Mouse (Mus musculus): ENCODE measurements at regions not wholly inside any gene's neighbourhood (a gene's known extent, or its start where the extent isn't known, plus 50 kb on each side); places are given as distances from the start of the nearest gene placed in this dataset.

- Histone ChIP-seq H3K4me2 (no peak overlapping the region), H3K9me3 (no peaks in the 10 kb centered on the region), H3K4me3 (no peak overlapping the region), H3K27me3 (no peaks in the 10 kb centered on the region), H3K36me3 (no peaks in the 10 kb centered on the region), H3K27ac (no peak overlapping the region), H3K9ac (no peak overlapping the region), H3K4me1 (no peaks in the 10 kb centered on the region)
- whole genome bisulfite sequencing = 88% methylated on average over 3 of the region's 3 CpGs
- ATAC-seq (ENCODE audit: borderline replicate concordance, extremely low read depth, low FRiP score, low TSS enrichment) = no peak
Measured at GRCm38 (mm10) chr6:66012675-66013074, 60.3 kb downstream of the 4930544G11Rik start.

- Histone ChIP-seq H3K9me3 (no peaks in the 10 kb centered on the region), H3K9ac (no peak overlapping the region), H3K4me1 (no peaks in the 10 kb centered on the region), H3K4me2 (no peak overlapping the region), H3K4me3 (no peak overlapping the region), H3K27me3 (no peaks in the 10 kb centered on the region), H3K36me3 (no peaks in the 10 kb centered on the region), H3K27ac (no peak overlapping the region)
- 72% methylated on average over 1 of the region's 1 CpGs for WGBS
- no peak for ATAC-seq (ENCODE audit: borderline replicate concordance, extremely low read depth, low FRiP score, low TSS enrichment)
Measured at GRCm38 (mm10) chr6:66023531-66023930, 71.1 kb downstream of the 4930544G11Rik start.

DNA sequence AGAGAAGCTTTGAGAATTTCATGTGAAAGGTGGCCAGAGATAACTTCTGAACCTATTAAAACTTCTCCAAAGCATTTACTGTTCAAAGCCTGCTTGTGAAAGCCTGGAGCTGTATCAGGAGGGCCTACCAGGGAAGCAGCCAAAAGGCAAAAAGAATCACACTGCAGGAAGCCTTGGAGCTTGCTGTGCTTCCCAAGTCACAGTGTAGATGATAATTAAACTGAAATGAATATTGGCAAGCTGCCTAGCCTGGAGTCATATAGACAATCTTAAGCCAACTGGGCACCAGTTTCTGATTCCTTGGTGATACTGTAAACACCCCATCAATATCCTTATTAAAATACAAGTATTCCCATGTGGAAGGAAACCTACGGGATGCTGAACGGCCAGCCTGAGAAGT is 84.4 kb downstream of the 4930544G11Rik start:
- H3K4me3 ChIP-seq = no peak overlapping the region
- no peak for ATAC-seq (ENCODE audit: borderline replicate concordance, extremely low read depth, low FRiP score, low TSS enrichment)
- H3K9me3 ChIP-seq = no peaks in the 10 kb centered on the region

DNA sequence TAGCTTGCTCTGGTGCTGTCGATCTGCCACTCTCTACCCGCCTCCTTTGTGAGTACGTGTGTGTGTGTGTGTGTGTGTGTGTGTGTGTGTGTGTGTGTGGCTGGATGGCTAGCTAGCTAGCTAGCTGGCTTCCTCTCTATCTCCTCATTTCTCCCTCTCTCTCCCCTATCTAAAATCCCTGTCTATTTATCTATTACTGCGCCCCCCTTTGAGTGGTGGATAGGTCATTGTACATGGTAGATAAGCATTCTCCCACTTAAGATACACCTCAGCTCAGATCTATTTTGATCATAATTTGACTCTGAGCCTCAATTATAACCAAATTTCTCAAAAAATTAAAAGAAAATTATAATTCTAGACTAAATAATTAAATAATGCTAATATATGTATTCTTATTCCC is 99.4 kb downstream of the 4930544G11Rik start:
- Histone ChIP-seq H3K27ac (no peak overlapping the region), H3K4me3 (no peak overlapping the region), H3K4me1 (no peaks in the 10 kb centered on the region), H3K9ac (no peak overlapping the region), H3K27me3 (no peaks in the 10 kb centered on the region), H3K9me3 (no peaks in the 10 kb centered on the region), H3K4me2 (no peak overlapping the region), H3K36me3 (no peaks in the 10 kb centered on the region)
- no peak for ATAC-seq (ENCODE audit: borderline replicate concordance, extremely low read depth, low FRiP score, low TSS enrichment)
- WGBS = 53% methylated on average over 4 of the region's 4 CpGs

More for the DNA sequence above, 84.4 kb downstream of the 4930544G11Rik start:
- H3K9ac ChIP-seq = no peak overlapping the region
- H3K4me1 ChIP-seq = no peaks in the 10 kb centered on the region
- H3K27me3 ChIP-seq = no peaks in the 10 kb centered on the region
- H3K27ac ChIP-seq = no peak overlapping the region
- no peaks in the 10 kb centered on the region for H3K36me3 ChIP-seq
- no peak overlapping the region for H3K4me2 ChIP-seq
- WGBS = 58% methylated on average over 2 of the region's 2 CpGs

GRCm38 (mm10) chr6:66052386-66052785 is 100.0 kb downstream of the 4930544G11Rik start:
- no peaks in the 10 kb centered on the region for H3K9me3 ChIP-seq
- no peak overlapping the region for H3K4me2 ChIP-seq
- no peak overlapping the region for H3K9ac ChIP-seq
- no peak for ATAC-seq (ENCODE audit: borderline replicate concordance, extremely low read depth, low FRiP score, low TSS enrichment)
- H3K27ac ChIP-seq = no peak overlapping the region
- H3K36me3 ChIP-seq = no peaks in the 10 kb centered on the region
- H3K4me3 ChIP-seq = no peak overlapping the region
- H3K4me1 ChIP-seq = no peaks in the 10 kb centered on the region
- no peaks in the 10 kb centered on the region for H3K27me3 ChIP-seq

- no peak for ATAC-seq (ENCODE audit: borderline replicate concordance, extremely low read depth, low FRiP score, low TSS enrichment)
- H3K4me3 ChIP-seq = no peak overlapping the region
- 52% methylated on average over 2 of the region's 2 CpGs for WGBS
- no peaks in the 10 kb centered on the region for H3K27me3 ChIP-seq
- no peak overlapping the region for H3K4me2 ChIP-seq
- no peaks in the 10 kb centered on the region for H3K36me3 ChIP-seq
- no peak overlapping the region for H3K27ac ChIP-seq
- no peaks in the 10 kb centered on the region for H3K9me3 ChIP-seq
- no peaks in the 10 kb centered on the region for H3K4me1 ChIP-seq
- no peak overlapping the region for H3K9ac ChIP-seq
Measured at GRCm38 (mm10) chr6:66053197-66053596, 100.8 kb downstream of the 4930544G11Rik start.

GRCm38 (mm10) chr6:66068874-66069273 is 116.5 kb downstream of the 4930544G11Rik start:
- Histone ChIP-seq H3K9ac (no peak overlapping the region), H3K9me3 (no peaks in the 10 kb centered on the region), H3K4me3 (no peak overlapping the region), H3K36me3 (no peaks in the 10 kb centered on the region), H3K4me1 (no peaks in the 10 kb centered on the region), H3K4me2 (no peak overlapping the region), H3K27me3 (no peaks in the 10 kb centered on the region), H3K27ac (no peak overlapping the region)
- WGBS = 74% methylated on average over 2 of the region's 2 CpGs
- ATAC-seq (ENCODE audit: borderline replicate concordance, extremely low read depth, low FRiP score, low TSS enrichment) = no peak

GRCm38 (mm10) chr6:66077445-66077844 is 125.0 kb downstream of the 4930544G11Rik start:
- H3K36me3 ChIP-seq = no peaks in the 10 kb centered on the region
- ATAC-seq (ENCODE audit: borderline replicate concordance, extremely low read depth, low FRiP score, low TSS enrichment) = no peak
- H3K4me2 ChIP-seq = no peak overlapping the region
- no peak overlapping the region for H3K9ac ChIP-seq
- no peaks in the 10 kb centered on the region for H3K9me3 ChIP-seq
- WGBS = 38% methylated on average over 2 of the region's 2 CpGs
- H3K4me1 ChIP-seq = no peaks in the 10 kb centered on the region
- H3K4me3 ChIP-seq = no peak overlapping the region
- H3K27me3 ChIP-seq = no peaks in the 10 kb centered on the region
- H3K27ac ChIP-seq = no peak overlapping the region

- Histone ChIP-seq H3K9ac (no peak overlapping the region), H3K4me1 (no peaks in the 10 kb centered on the region), H3K36me3 (no peaks in the 10 kb centered on the region), H3K27me3 (no peaks in the 10 kb centered on the region), H3K9me3 (no peaks in the 10 kb centered on the region), H3K4me2 (no peak overlapping the region), H3K27ac (no peak overlapping the region), H3K4me3 (no peak overlapping the region)
- no peak for ATAC-seq (ENCODE audit: borderline replicate concordance, extremely low read depth, low FRiP score, low TSS enrichment)
- WGBS = 70% methylated on average over 1 of the region's 1 CpGs
Measured at GRCm38 (mm10) chr6:66078769-66079168, 126.4 kb downstream of the 4930544G11Rik start.

DNA sequence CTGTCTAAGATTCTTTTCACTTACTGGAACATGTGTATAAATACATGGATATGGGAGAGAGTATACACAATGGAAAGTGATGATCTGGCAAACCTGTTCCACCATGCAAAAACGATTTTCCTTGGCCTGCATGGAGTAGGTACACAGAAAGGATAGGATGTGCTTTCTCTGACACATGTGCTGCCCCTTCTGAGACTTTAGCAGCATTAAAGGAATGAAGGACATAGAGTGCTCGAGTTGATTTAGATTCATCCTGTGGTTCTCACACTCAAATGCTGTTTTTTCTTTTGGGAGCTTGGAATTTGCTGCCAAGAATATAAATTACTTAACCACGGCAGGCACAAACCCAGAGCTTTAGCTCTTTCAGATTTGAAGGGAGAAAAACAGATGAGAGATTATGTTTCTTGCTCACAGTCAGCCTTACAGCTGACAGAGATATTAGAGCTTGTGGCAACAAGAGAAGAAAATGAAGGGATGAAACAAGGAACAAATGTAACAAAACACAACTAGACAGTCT is 149.2 kb downstream of the 4930544G11Rik start:
- H3K4me1 ChIP-seq = no peaks in the 10 kb centered on the region
- H3K27me3 ChIP-seq = no peaks in the 10 kb centered on the region
- H3K4me3 ChIP-seq = no peak overlapping the region
- no peaks in the 10 kb centered on the region for H3K9me3 ChIP-seq
- ATAC-seq (ENCODE audit: borderline replicate concordance, extremely low read depth, low FRiP score, low TSS enrichment) = no peak
- no peaks in the 10 kb centered on the region for H3K36me3 ChIP-seq
- H3K27ac ChIP-seq = no peak overlapping the region
- WGBS = 47% methylated on average over 3 of the region's 3 CpGs
- no peak overlapping the region for H3K4me2 ChIP-seq
- no peak overlapping the region for H3K9ac ChIP-seq

GRCm38 (mm10) chr6:66114366-66114765 is 162.0 kb downstream of the 4930544G11Rik start:
- H3K36me3 ChIP-seq = no peaks in the 10 kb centered on the region
- H3K4me2 ChIP-seq = no peak overlapping the region

GRCm38 (mm10) chr6:66121479-66122183 is 169.2 kb downstream of the 4930544G11Rik start:
- no peak overlapping the region for H3K27ac ChIP-seq

More at GRCm38 (mm10) chr6:66114366-66114765, 162.0 kb downstream of the 4930544G11Rik start:
- Histone ChIP-seq H3K4me1 (no peaks in the 10 kb centered on the region), H3K27ac (no peak overlapping the region), H3K27me3 (no peaks in the 10 kb centered on the region), H3K9me3 (no peaks in the 10 kb centered on the region), H3K4me3 (no peak overlapping the region), H3K9ac (no peak overlapping the region)
- ATAC-seq (ENCODE audit: borderline replicate concordance, extremely low read depth, low FRiP score, low TSS enrichment) = no peak
- WGBS = 81% methylated on average over 6 of the region's 6 CpGs

More at GRCm38 (mm10) chr6:66121479-66122183, 169.2 kb downstream of the 4930544G11Rik start:
- Histone ChIP-seq H3K4me2 (no peak overlapping the region), H3K4me3 (no peak overlapping the region), H3K9ac (no peak overlapping the region), H3K4me1 (no peaks in the 10 kb centered on the region), H3K9me3 (no peaks in the 10 kb centered on the region), H3K36me3 (no peaks in the 10 kb centered on the region), H3K27me3 (no peaks in the 10 kb centered on the region)
- 68% methylated on average over 5 of the region's 5 CpGs for WGBS
- no peak for ATAC-seq (ENCODE audit: borderline replicate concordance, extremely low read depth, low FRiP score, low TSS enrichment)

Data from lung, embryonic 15.5 days (tissue).